Mouse (Mus musculus) ES-E14 (cell line): ENCODE measurements around the gene Gtpbp1. TPM values are rescaled to one million over a fixed set of nuclear protein-coding genes. Genes with fewer than 3 reads are reported as not detected.
A peak's percentile ranks its signal among the peaks of the same experiment; 100 is the strongest.

Source experiments
- DNase-seq: peaks from one replicate; pipeline ENCODE4 v3.0.0-alpha.2; 2013; ENCODE audit warnings: low read depth, low spot score
- H3K27ac ChIP-seq: 2 replicates; pipeline ENCODE4 v1.5.1; 2012; ENCODE audit warnings: low read depth, mild to moderate bottlenecking, low read length, moderate library complexity, mixed read lengths; ENCODE audit not compliant: poor library complexity, insufficient read depth, severe bottlenecking
- H3K36me3 ChIP-seq: 2 replicates; pipeline ENCODE4 v1.6.1; 2012; ENCODE audit warnings: mild to moderate bottlenecking, low read length, moderate library complexity, mixed read lengths; ENCODE audit not compliant: control insufficient read depth, poor library complexity, insufficient read depth, severe bottlenecking
- H3K4me1 ChIP-seq, 2 experiments: fragments of 150-350 bp in 1 of 2; sonication (generic) in 1 of 2; 2 replicates each; pipeline ENCODE4 v1.6.1; 2012; ENCODE audit warnings: low read length in 2 of 2, mild to moderate bottlenecking in 1 of 2, mixed read lengths in 1 of 2; ENCODE audit not compliant: control insufficient read depth in 2 of 2, insufficient read depth in 2 of 2, poor library complexity in 1 of 2
- H3K4me3 ChIP-seq, 2 experiments: fragments of 150-350 bp in 1 of 2; sonication (generic) in 1 of 2; 2 replicates each; pipeline ENCODE4 v1.5.1; 2012; ENCODE audit warnings: low read length in 2 of 2, low read depth in 1 of 2, mild to moderate bottlenecking in 1 of 2, mixed read lengths in 1 of 2; ENCODE audit not compliant: insufficient read depth in 1 of 2, poor library complexity in 1 of 2, severe bottlenecking in 1 of 2
- H3K9ac ChIP-seq: 2 replicates; pipeline ENCODE4 v1.6.1; 2012; ENCODE audit warnings: low read depth, mild to moderate bottlenecking, low read length, mixed read lengths; ENCODE audit not compliant: poor library complexity, insufficient read depth, severe bottlenecking
- H3K9me3 ChIP-seq: fragments of 150-350 bp; sonication (generic); 2 replicates; pipeline ENCODE4 v1.6.1; 2012; ENCODE audit warnings: low read depth, mild to moderate bottlenecking, low read length; ENCODE audit not compliant: control insufficient read depth, insufficient read depth
- CHD2 ChIP-seq: IDR thresholded peaks from 2 replicates; pipeline ENCODE4 v1.6.1; 2014; ENCODE audit warnings: mild to moderate bottlenecking, low read depth, low read length, inconsistent platforms
- HCFC1 ChIP-seq: IDR thresholded peaks from 2 replicates; pipeline ENCODE4 v1.6.1; 2012; ENCODE audit warnings: low read length, inconsistent platforms, borderline replicate concordance; ENCODE audit not compliant: insufficient read depth
- MAFK ChIP-seq: IDR thresholded peaks from 2 replicates; pipeline ENCODE4 v1.6.1; 2014; ENCODE audit warnings: mild to moderate bottlenecking, low read depth, low read length, inconsistent platforms; ENCODE audit not compliant: insufficient read depth
- ZC3H11A ChIP-seq: IDR thresholded peaks from 2 replicates; pipeline ENCODE4 v1.6.1; 2012; ENCODE audit warnings: low read depth, mild to moderate bottlenecking, inconsistent platforms, low read length, borderline replicate concordance
- ZNF384 ChIP-seq: IDR thresholded peaks from 2 replicates; pipeline ENCODE4 v1.6.1; 2012; ENCODE audit warnings: low read depth, low read length, inconsistent platforms
- in situ Hi-C, 2 experiments: fragments of 600-800 bp; cut with MboI; formaldehyde crosslinking; loops; one replicate each; pipeline ENCODE4 v1.15.1; 2025; ENCODE audit warnings: low sequenced_read_pairs in 2 of 2, inconsistent platforms in 1 of 2; ENCODE audit not compliant: unreplicated experiment in 2 of 2
- total RNA-seq: library from RNA; depleted of rRNA; stranded (reverse); fragments of 300-350 nt; gene quantifications from 2 replicates; pipeline ENCODE4 v1.2.3, GENCODE M21; 2012

The Gtpbp1 gene
- total RNA-seq, 1 experiment = 48.1 TPM

GRCm38 (mm10) chr15:79734311-79734710 lies 43.7 kb downstream of the Gtpbp1 start:
- no peak for DNase-seq
- TF ChIP-seq ZNF384 (no peak), HCFC1 (no peak), MAFK (no peak), CHD2 (no peak), ZC3H11A (no peak)
- Histone ChIP-seq H3K4me1 (peaks cover 0 to 4% of the 10 kb centered on the region in 2 experiments; a peak in 1 of 4 replicates), H3K9ac (no peak overlapping the region), H3K27ac (no peak overlapping the region), H3K4me3 (no peak overlapping the region), H3K9me3 (no peaks in the 10 kb centered on the region), H3K36me3 (peaks cover 11% of the 10 kb centered on the region; the same call in 1 of the 2 replicates)
- in situ Hi-C loops = no loop called here

- peaks cover 3 to 15% of the 10 kb centered on the region in 2 experiments; a peak in 3 of 4 replicates for H3K4me1 ChIP-seq
- no peak for DNase-seq
- H3K9me3 ChIP-seq = no peaks in the 10 kb centered on the region
- TF ChIP-seq ZC3H11A (no peak), CHD2 (no peak), ZNF384 (no peak), HCFC1 (no peak), MAFK (no peak)
- H3K27ac ChIP-seq = no peak overlapping the region
- in situ Hi-C loops = no loop called here
- H3K4me3 ChIP-seq = no peak overlapping the region
- H3K9ac ChIP-seq = no peak overlapping the region
- H3K36me3 ChIP-seq = peaks cover 11% of the 10 kb centered on the region; the same call in 1 of the 2 replicates
Observed at GRCm38 (mm10) chr15:79740739-79741138, 50.1 kb downstream of the Gtpbp1 start.

GRCm38 (mm10) chr15:79741173-79741858 lies 50.7 kb downstream of the Gtpbp1 start:
- peak overlapping the region; percentile 73; the same call in 1 of the 2 replicates for H3K9ac ChIP-seq
- no peak overlapping the region for H3K27ac ChIP-seq
- no peak for TF ChIP-seq ZC3H11A
- TF ChIP-seq MAFK = no peak
- TF ChIP-seq CHD2 = no peak
- no peak for TF ChIP-seq HCFC1
- H3K36me3 ChIP-seq = peaks cover 11% of the 10 kb centered on the region; the same call in 1 of the 2 replicates
- no peaks in the 10 kb centered on the region for H3K9me3 ChIP-seq
- H3K4me3 ChIP-seq = peak overlapping the region; percentile 66 to 80
- in situ Hi-C loops = no loop called here
- DNase-seq = no peak
- peaks cover 3 to 15% of the 10 kb centered on the region in 2 experiments; a peak in 3 of 4 replicates for H3K4me1 ChIP-seq

GRCm38 (mm10) chr15:79741921-79742705 lies 51.5 kb downstream of the Gtpbp1 start, which contains the start of gene Sun2:
Sun2 (minus strand) TSS chr15:79742536.
- Histone ChIP-seq H3K4me1 (peaks cover 3 to 15% of the 10 kb centered on the region in 2 experiments; a peak in 3 of 4 replicates), H3K4me3 (peak within 1 kb of the TSS; percentile 66 to 80), H3K27ac (no peak within 1 kb of the TSS), H3K36me3 (peaks cover 9% of the 10 kb centered on the region; the same call in 1 of the 2 replicates), H3K9me3 (no peaks in the 10 kb centered on the region), H3K9ac (peak within 1 kb of the TSS; percentile 73)
- DNase-seq = peak; percentile 52
- TF ChIP-seq CHD2 (0 out of 2 replicates have a peak, but pooled peaks have one; percentile 1), MAFK (no peak)
- in situ Hi-C loops = no loop called here
